Mouse (Mus musculus) forebrain, embryonic 15.5 days (tissue): ENCODE results near the gene Ap5z1. TPM values are rescaled to one million over a fixed set of nuclear protein-coding genes. Genes with fewer than 3 reads are reported as not detected.

ENCODE experiments used
- ATAC-seq: fragments of 200-750 bp; cut with Nextera tagmentation; replicated peaks from 2 replicates; pipeline ENCODE4 v1.8.0; 2017; ENCODE audit warnings: mild to moderate bottlenecking, moderate TSS enrichment, moderate library complexity
- H3K27ac ChIP-seq: fragments of 300-500 bp; sonication (generic); replicated peaks from 2 replicates; pipeline ENCODE4 v1.5.1; 2015; ENCODE audit warnings: mild to moderate bottlenecking, inconsistent platforms
- H3K27me3 ChIP-seq: fragments of 300-500 bp; sonication (generic); 2 replicates; pipeline ENCODE4 v1.6.1; 2015; ENCODE audit warnings: inconsistent platforms
- H3K36me3 ChIP-seq: fragments of 300-500 bp; sonication (generic); 2 replicates; pipeline ENCODE4 v1.6.1; 2015; ENCODE audit warnings: mild to moderate bottlenecking, inconsistent platforms
- H3K4me1 ChIP-seq: fragments of 300-500 bp; sonication (generic); 2 replicates; pipeline ENCODE4 v1.6.1; 2015; ENCODE audit warnings: inconsistent platforms
- H3K4me2 ChIP-seq: fragments of 300-500 bp; sonication (generic); replicated peaks from 2 replicates; pipeline ENCODE4 v1.6.1; 2015; ENCODE audit warnings: mild to moderate bottlenecking, inconsistent platforms
- H3K4me3 ChIP-seq: fragments of 300-500 bp; sonication (generic); 2 replicates; pipeline ENCODE4 v1.5.1; 2015; ENCODE audit warnings: mild to moderate bottlenecking, inconsistent platforms
- H3K9ac ChIP-seq: fragments of 300-500 bp; sonication (generic); replicated peaks from 2 replicates; pipeline ENCODE4 v1.6.1; 2015; ENCODE audit warnings: mild to moderate bottlenecking, inconsistent platforms
- H3K9me3 ChIP-seq: fragments of 300-500 bp; sonication (generic); 2 replicates; pipeline ENCODE4 v1.6.1; 2016; ENCODE audit warnings: inconsistent platforms
- WGBS: fragments of 180-500 bp; shearing (Covaris S2); methylation state at CpG from one replicate; pipeline ENCODE4 v1.1.7; 2015; ENCODE audit warnings: mixed read lengths; 5-methylcytosine and 5-hydroxymethylcytosine counted together
- polyA plus RNA-seq: library from polyadenylated mRNA; unstranded; fragments of >200 nt; fragmentation: Nextera tagmentation; extraction: Ambion mirVana; gene quantifications from 2 replicates; pipeline ENCODE4 v1.2.1, GENCODE M21; 2015

The Ap5z1 gene
- polyA plus RNA-seq, 1 experiment from 2014 or later, result 15.0 TPM

GRCm38 (mm10) chr5:142426476-142426875 is 37.3 kb upstream of the Ap5z1 start:
- Histone ChIP-seq H3K4me1 (peaks cover 31% of the 10 kb centered on the region), H3K9ac (no peak overlapping the region), H3K36me3 (no peaks in the 10 kb centered on the region), H3K4me3 (no peak overlapping the region), H3K27ac (no peak overlapping the region), H3K4me2 (no peak overlapping the region), H3K9me3 (no peaks in the 10 kb centered on the region), H3K27me3 (no peaks in the 10 kb centered on the region)
- ATAC-seq, result no peak
- 93% methylated on average over 2 of the region's 2 CpGs for whole genome bisulfite sequencing

DNA sequence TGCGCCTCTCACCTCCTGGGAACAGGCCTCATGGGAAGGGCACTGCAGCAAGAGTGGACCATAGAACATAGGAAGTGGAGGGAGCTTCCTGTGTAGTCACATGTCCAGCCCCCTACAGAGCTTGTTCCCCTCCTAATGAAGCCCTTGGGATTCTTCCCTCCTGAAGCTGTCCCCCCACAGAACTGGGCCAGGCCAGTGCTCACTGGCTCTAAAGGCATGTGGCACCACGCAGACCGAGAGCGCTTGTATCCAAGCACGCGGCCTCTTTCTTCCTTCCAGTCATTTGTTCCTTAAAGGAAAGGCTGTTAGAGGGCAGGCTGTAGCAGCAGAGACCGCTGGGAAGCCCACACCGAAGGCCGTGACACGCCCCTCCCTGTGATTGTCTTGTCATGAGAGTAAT is 35.9 kb upstream of the Ap5z1 start:
- H3K4me1 ChIP-seq, result peaks cover 29% of the 10 kb centered on the region
- ATAC-seq, result no peak
- H3K9me3 ChIP-seq, result no peaks in the 10 kb centered on the region
- H3K27ac ChIP-seq, result no peak overlapping the region
- H3K9ac ChIP-seq, result no peak overlapping the region
- H3K4me3 ChIP-seq, result no peak overlapping the region
- H3K36me3 ChIP-seq, result no peaks in the 10 kb centered on the region
- no peak overlapping the region for H3K4me2 ChIP-seq
- H3K27me3 ChIP-seq, result no peaks in the 10 kb centered on the region
- 59% methylated on average over 10 of the region's 10 CpGs for WGBS

DNA sequence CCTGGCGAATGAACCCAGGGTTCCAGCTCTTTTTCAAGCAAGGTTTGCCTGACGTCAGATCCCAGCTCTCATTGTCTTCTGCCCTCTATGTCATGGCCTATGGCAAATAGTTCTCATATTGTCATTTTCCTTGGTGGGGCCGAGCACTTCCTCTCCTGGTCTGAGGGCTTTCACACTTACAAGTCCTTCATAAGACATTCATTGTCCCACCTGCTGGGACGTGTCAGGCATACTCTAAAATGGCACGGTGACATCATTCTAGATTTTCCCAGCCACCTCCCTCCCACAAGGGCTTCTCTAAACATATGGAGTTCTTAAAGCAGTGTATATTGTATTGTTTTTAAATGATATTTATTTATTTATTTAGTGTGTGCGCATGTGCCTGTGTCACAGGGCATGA is 35.1 kb upstream of the Ap5z1 start:
- WGBS, result 67% methylated on average over 6 of the region's 6 CpGs
- Histone ChIP-seq H3K4me2 (no peak overlapping the region), H3K27ac (no peak overlapping the region), H3K9me3 (no peaks in the 10 kb centered on the region), H3K36me3 (no peaks in the 10 kb centered on the region), H3K9ac (no peak overlapping the region), H3K27me3 (no peaks in the 10 kb centered on the region), H3K4me3 (no peak overlapping the region), H3K4me1 (peaks cover 22% of the 10 kb centered on the region)
- ATAC-seq, result no peak

DNA sequence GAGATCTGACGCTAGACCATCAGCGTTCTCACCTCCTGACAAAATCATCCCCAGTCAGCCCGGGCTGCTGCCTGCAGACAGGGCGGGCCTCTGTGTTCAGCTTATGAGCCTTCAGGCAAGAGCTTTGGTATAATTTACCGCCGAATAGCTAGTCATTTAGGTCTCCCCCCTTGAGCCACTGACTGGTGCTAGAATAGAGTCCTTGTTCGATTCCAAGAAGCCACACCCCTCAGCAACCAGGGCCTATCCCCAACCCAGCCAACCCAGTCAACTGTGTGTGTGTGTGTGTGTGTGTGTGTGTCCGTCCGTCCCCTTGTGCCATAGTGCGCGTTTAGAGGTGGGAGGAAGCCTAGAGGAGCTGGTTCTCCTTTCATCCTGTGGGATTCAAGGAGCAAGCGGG is 32.7 kb upstream of the Ap5z1 start:
- Histone ChIP-seq H3K27me3 (no peaks in the 10 kb centered on the region), H3K9ac (no peak overlapping the region), H3K36me3 (peaks cover 5% of the 10 kb centered on the region), H3K9me3 (no peaks in the 10 kb centered on the region), H3K4me3 (no peak overlapping the region), H3K4me1 (peaks cover 13% of the 10 kb centered on the region), H3K27ac (no peak overlapping the region), H3K4me2 (no peak overlapping the region)
- WGBS, result 70% methylated on average over 12 of the region's 12 CpGs
- ATAC-seq, result no peak

DNA sequence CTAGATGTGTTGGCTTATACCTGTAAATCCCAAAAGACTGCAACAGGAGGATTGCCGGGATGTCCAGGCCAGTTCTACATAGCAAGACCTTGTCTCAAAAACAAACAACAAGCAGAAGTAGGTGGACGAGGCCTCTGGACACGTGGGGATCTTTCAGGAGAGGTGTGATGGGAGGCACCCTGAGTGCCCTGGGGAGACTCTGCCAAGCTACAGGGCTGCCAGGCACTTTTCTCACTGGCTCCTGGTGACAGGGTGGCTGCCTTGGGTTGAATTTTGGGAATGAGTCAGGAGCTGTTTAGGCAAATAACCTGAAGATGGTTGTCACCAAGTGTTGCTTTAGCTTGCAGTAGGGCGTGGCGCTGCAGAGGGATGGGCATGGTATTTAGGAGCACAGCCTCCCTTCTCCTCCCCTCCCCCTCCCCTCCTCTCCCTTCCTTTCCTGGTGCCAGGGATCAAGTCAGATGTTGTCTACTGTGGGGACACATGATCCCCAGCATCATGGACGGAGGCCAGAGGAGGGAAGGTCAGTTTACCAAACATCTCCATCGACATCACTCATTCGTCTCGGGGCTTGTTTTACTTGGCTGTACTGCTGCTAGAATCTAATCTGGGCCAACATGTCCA is 31.8 kb upstream of the Ap5z1 start:
- no peaks in the 10 kb centered on the region for H3K9me3 ChIP-seq
- H3K36me3 ChIP-seq, result peaks cover 11% of the 10 kb centered on the region
- H3K27ac ChIP-seq, result no peak overlapping the region
- no peak for ATAC-seq
- 85% methylated on average over 9 of the region's 9 CpGs for WGBS
- no peak overlapping the region for H3K4me2 ChIP-seq
- H3K9ac ChIP-seq, result no peak overlapping the region
- H3K4me3 ChIP-seq, result no peak overlapping the region
- H3K4me1 ChIP-seq, result peaks cover 13% of the 10 kb centered on the region
- no peaks in the 10 kb centered on the region for H3K27me3 ChIP-seq

- H3K9ac ChIP-seq, result no peak overlapping the region
- peaks cover 11% of the 10 kb centered on the region for H3K36me3 ChIP-seq
- 90% methylated on average over 4 of the region's 4 CpGs for WGBS
- no peak overlapping the region for H3K4me2 ChIP-seq
- H3K27ac ChIP-seq, result 0 out of 2 replicates have a peak overlapping the region, but pooled peaks have one; percentile 79
- H3K4me3 ChIP-seq, result no peak overlapping the region
- ATAC-seq, result no peak
- H3K4me1 ChIP-seq, result peaks cover 10% of the 10 kb centered on the region
- no peaks in the 10 kb centered on the region for H3K9me3 ChIP-seq
- no peaks in the 10 kb centered on the region for H3K27me3 ChIP-seq
These were observed 31.0 kb upstream of the Ap5z1 start for GRCm38 (mm10) chr5:142432695-142433094.

DNA sequence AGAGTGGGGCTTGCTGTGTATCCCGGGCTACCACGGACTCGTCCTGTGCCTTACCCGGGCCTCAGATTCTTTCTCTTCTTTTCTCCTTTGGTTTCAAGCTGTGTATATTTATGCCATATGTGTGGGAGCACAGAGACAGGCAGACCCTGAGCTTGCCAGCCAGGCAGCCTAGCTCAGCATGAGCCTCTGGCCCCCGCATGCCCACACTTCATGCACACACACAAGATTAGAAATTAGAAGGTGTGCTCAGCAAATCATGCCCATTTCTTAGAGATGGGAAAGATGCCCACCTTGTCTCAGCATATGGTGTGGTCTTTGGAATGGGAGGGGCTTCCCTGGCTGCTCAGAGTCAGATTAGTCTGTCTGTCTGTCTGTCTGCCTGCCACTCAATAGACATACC is 29.7 kb upstream of the Ap5z1 start:
- ATAC-seq, result no peak
- H3K9ac ChIP-seq, result no peak overlapping the region
- H3K4me2 ChIP-seq, result no peak overlapping the region; the same call in 1 of the 2 replicates
- no peaks in the 10 kb centered on the region for H3K9me3 ChIP-seq
- H3K27ac ChIP-seq, result peak overlapping the region; percentile 79
- WGBS, result 62% methylated on average over 5 of the region's 5 CpGs
- no peaks in the 10 kb centered on the region for H3K27me3 ChIP-seq
- peaks cover 11% of the 10 kb centered on the region for H3K36me3 ChIP-seq
- H3K4me1 ChIP-seq, result peaks cover 9% of the 10 kb centered on the region
- no peak overlapping the region for H3K4me3 ChIP-seq

GRCm38 (mm10) chr5:142435736-142436135 is 28.0 kb upstream of the Ap5z1 start:
- 97% methylated on average over 15 of the region's 15 CpGs for WGBS
- ATAC-seq, result no peak
- H3K27me3 ChIP-seq, result no peaks in the 10 kb centered on the region

DNA sequence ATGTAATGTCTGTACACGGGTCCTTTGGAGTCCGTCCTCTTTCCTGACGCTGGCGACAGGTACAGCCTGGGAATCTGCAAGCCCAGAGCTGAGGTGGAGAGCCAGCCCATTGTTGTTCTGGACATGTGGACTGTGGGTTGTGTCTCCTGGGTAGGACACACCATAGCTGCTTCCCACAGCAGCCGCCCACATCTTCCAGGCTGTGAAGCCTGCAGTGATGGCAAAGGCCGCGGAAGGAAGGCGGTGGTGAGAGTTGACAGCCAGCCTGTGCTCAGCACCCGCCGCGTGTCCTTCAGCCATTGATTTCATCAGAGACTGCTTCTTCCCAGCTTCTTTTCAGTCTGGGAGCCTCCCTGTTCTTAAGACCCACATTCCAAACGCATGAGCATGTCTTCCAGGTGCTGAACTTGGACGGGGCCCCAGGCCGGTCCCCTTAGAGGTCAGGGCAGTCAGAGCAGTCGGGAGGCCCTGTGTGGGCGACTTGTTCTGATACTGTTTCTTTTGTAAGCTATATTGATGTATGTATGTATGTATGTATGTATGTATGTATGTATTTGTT is 25.3 kb upstream of the Ap5z1 start:
- H3K27ac ChIP-seq, result no peak overlapping the region
- no peak overlapping the region for H3K4me3 ChIP-seq
- WGBS, result 86% methylated on average over 16 of the region's 16 CpGs
- H3K9ac ChIP-seq, result no peak overlapping the region
- H3K4me2 ChIP-seq, result no peak overlapping the region
- no peak for ATAC-seq
- H3K27me3 ChIP-seq, result no peaks in the 10 kb centered on the region
- no peaks in the 10 kb centered on the region for H3K9me3 ChIP-seq
- peaks cover 30% of the 10 kb centered on the region for H3K4me1 ChIP-seq
- H3K36me3 ChIP-seq, result peaks cover 11% of the 10 kb centered on the region

More at GRCm38 (mm10) chr5:142435736-142436135, 28.0 kb upstream of the Ap5z1 start:
- H3K4me2 ChIP-seq, result no peak overlapping the region
- no peak overlapping the region for H3K27ac ChIP-seq
- H3K4me1 ChIP-seq, result peaks cover 24% of the 10 kb centered on the region
- no peak overlapping the region for H3K4me3 ChIP-seq
- H3K36me3 ChIP-seq, result peaks cover 11% of the 10 kb centered on the region
- no peak overlapping the region for H3K9ac ChIP-seq
- H3K9me3 ChIP-seq, result no peaks in the 10 kb centered on the region

- 1% methylated on average over 12 of the region's 12 CpGs for WGBS
- Histone ChIP-seq H3K9me3 (no peaks in the 10 kb centered on the region), H3K4me2 (peak overlapping the region; percentile 49), H3K27ac (peak overlapping the region; percentile 53), H3K9ac (0 out of 2 replicates have a peak overlapping the region, but pooled peaks have one; percentile 19), H3K4me3 (peak overlapping the region; percentile 24), H3K27me3 (no peaks in the 10 kb centered on the region), H3K36me3 (peaks cover 11% of the 10 kb centered on the region), H3K4me1 (peaks cover 23% of the 10 kb centered on the region)
- ATAC-seq, result peak; percentile 60
These were observed 23.8 kb upstream of the Ap5z1 start for GRCm38 (mm10) chr5:142439911-142440432.

- Histone ChIP-seq H3K27ac (peak overlapping the region; percentile 53; the same call in 1 of the 2 replicates), H3K4me3 (peak overlapping the region; percentile 24), H3K27me3 (no peaks in the 10 kb centered on the region), H3K9ac (0 out of 2 replicates have a peak overlapping the region, but pooled peaks have one; percentile 19), H3K9me3 (no peaks in the 10 kb centered on the region), H3K36me3 (peaks cover 7% of the 10 kb centered on the region; the same call in 1 of the 2 replicates), H3K4me2 (peak overlapping the region; percentile 49), H3K4me1 (peaks cover 28% of the 10 kb centered on the region)
- WGBS, result under 1% methylated on average over 18 of the region's 19 CpGs
- ATAC-seq, result peak; percentile 86
These were observed 23.1 kb upstream of the Ap5z1 start for GRCm38 (mm10) chr5:142440451-142441147.
